Mouse (Mus musculus): ENCODE measurements at regions not wholly inside any gene's neighbourhood (a gene's known extent, or its start where the extent isn't known, plus 50 kb on each side); places are given as distances from the start of the nearest gene placed in this dataset.

- Histone ChIP-seq H3K4me2 (ENCODE audit: insufficient read depth, low read depth, poor library complexity, severe bottlenecking) (no peak overlapping the region), H3K9ac (ENCODE audit: insufficient read depth, low read depth) (no peak overlapping the region), H3K27ac (ENCODE audit: insufficient read depth, low read depth) (no peak overlapping the region), H3K4me1 (ENCODE audit: control insufficient read depth in 1 of 2, insufficient read depth in 2 of 2) (no peaks in the 10 kb centered on the region), H3K27me3 (replicated peaks) (no peaks in the 10 kb centered on the region), H3K36me3 (replicated peaks in 1 of 2; ENCODE audit: control insufficient read depth in 1 of 2, insufficient read depth in 1 of 2, low read length in 1 of 2) (no peaks in the 10 kb centered on the region), H3K79me2 (replicated peaks; ENCODE audit: control insufficient read depth, extremely low read depth, insufficient read depth, poor library complexity, severe bottlenecking) (no peaks in the 10 kb centered on the region), H3K9me3 (replicated peaks; ENCODE audit: low read length) (peaks cover 3% of the 10 kb centered on the region), H3K4me3 (replicated peaks in 1 of 3; ENCODE audit: low read depth in 2 of 3, low read length in 2 of 3, poor library complexity in 1 of 3) (no peak overlapping the region)
- in situ Hi-C loops (cut with MboI; ENCODE audit: low pct_ligation_motif_present, low pct_unique_long_range_greater_than_20kb, low sequenced_read_pairs) = no loop called here
- dilution Hi-C loops (cut with MboI; ENCODE audit: extremely low pct_ligation_motif_present, extremely low pct_unique_long_range_greater_than_20kb, low sequenced_read_pairs) = no loop called here
- TF ChIP-seq ELF1 (IDR thresholded peaks at IDR 0.05; ENCODE audit: low read depth, low read length) (no peak), PAX5 (IDR thresholded peaks at IDR 0.05; ENCODE audit: low read length) (no peak), RAD21 (IDR thresholded peaks at IDR 0.05; ENCODE audit: low read depth, low read length) (peak; percentile 33), ZMIZ1 (IDR thresholded peaks at IDR 0.05; ENCODE audit: low read depth, low read length) (no peak), ZC3H11A (IDR thresholded peaks at IDR 0.05; ENCODE audit: low read depth, low read length) (no peak), CTCF (conservative IDR thresholded peaks at IDR 0.05 in 1 of 2, IDR thresholded peaks at IDR 0.05 in 1 of 2; ENCODE audit: low read depth in 2 of 2, low read length in 2 of 2) (peak in 1 of 2 experiments; percentile 37; a peak in 2 of 4 replicates), JUND (conservative IDR thresholded peaks at IDR 0.05; ENCODE audit: low read depth, low read length) (no peak), ZNF384 (IDR thresholded peaks at IDR 0.05; ENCODE audit: low read depth, low read length) (peak; percentile 37; the same call in 1 of the 2 replicates), SMC3 (IDR thresholded peaks at IDR 0.05; ENCODE audit: low read depth, low read length) (peak; percentile 30; the same call in 1 of the 2 replicates), TCF12 (IDR thresholded peaks at IDR 0.05; ENCODE audit: low read depth, low read length) (no peak), MEF2A (IDR thresholded peaks at IDR 0.05; ENCODE audit: borderline replicate concordance, low read depth, low read length) (no peak), HCFC1 (IDR thresholded peaks at IDR 0.05; ENCODE audit: low read depth, low read length) (no peak), RCOR1 (conservative IDR thresholded peaks at IDR 0.05; ENCODE audit: low read depth, low read length) (no peak), BHLHE40 (IDR thresholded peaks at IDR 0.05; ENCODE audit: low read depth, low read length) (no peak)
- DNase-seq (ENCODE audit: extremely low read depth) = no peak
Measured at GRCm38 (mm10) chr5:10141186-10141585, 105.1 kb downstream of the Gm5152 start.

Measured in CH12.LX (cell line).